ENCODE assay signal across 10 mouse cellular contexts in the genomic region with DNA sequence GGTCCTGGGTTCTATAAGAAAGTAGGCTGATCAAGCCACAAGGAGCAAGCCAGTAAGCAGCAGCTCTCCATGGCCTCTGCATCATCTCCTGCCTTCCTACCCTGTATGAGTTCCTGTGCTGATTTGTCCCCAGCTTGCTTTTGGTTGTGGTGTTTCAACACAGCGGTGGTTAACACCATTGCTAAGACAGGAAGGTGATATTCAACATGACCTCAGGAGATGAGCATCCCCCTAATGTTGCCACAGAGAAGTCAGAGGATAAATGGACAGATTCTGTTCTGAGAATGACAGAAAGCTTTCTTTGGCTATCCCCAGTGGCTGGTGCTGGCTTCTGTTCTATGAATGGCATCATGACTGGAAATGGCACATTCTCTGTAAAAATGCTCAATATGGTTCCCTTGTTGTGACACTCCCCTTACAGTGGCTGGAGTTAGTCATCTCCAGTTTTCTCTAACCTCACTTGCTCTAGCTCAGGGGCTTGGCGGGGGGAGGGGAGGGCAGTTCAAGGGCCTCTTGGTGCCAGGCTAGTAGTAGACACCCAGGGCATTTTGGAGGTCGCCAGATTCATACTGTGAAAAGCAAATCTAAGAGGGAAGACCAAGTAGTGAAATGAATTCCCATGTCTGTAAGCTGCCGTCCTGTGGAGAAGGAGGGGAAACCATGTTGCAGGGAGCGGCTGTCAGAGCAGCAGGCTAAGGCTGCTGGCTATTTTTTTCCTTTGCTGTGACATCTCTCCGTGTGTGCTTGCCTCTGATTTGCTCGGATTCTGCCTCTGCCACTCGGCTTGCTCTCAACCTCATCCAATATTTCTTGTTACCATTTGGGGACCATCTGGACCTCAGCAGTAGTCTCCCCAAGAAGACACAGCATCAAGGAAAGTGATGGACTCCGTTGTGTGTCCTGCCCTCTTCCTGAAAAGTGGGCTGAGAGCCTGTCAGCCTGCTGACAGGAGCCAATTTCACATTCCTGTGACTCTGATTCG.
DNase-seq lines count a peak whose midpoint lies in the region; ATAC-seq and TF ChIP-seq lines count a peak whose summit lies in the region.
"Had no signal": no experiment of that assay in that cellular context is flagged by ENCODE, and none has a peak within 500 bp of the region (broad histone marks: within the 10 kb centered on the region; RNA-seq: fewer than 3 reads in every experiment).

No protein-coding gene starts in this region.

- no peaks in the 10 kb centered on the region for H3K27me3 ChIP-seq in forebrain, embryonic 14.5 days (replicated peaks; ENCODE audit: control insufficient read depth, insufficient read depth, low read length)
- no peaks in the 10 kb centered on the region for H3K27me3 ChIP-seq in forebrain, embryonic 10.5 days (ENCODE audit: poor library complexity, severe bottlenecking)
- H3K27me3 ChIP-seq in liver, postnatal 0 days (ENCODE audit: insufficient read depth, low read length), result no peaks in the 10 kb centered on the region

- no peak for TF ChIP-seq EP300 in liver, postnatal 0 days (IDR thresholded peaks at IDR 0.05; ENCODE audit: low read depth)

- H3K4me1 ChIP-seq in forebrain, embryonic 14.5 days (ENCODE audit: control insufficient read depth, insufficient read depth, low read length), result peaks cover 11% of the 10 kb centered on the region; the same call in 1 of the 2 replicates
- peaks cover 21% of the 10 kb centered on the region; the same call in 1 of the 2 replicates for H3K4me1 ChIP-seq in forebrain, embryonic 10.5 days
- H3K4me1 ChIP-seq in liver, postnatal 0 days (ENCODE audit: insufficient read depth), result no peaks in the 10 kb centered on the region
- H3K4me1 ChIP-seq: embryonic facial prominence, embryonic 15.5 days had no signal

- no peak overlapping the region for H3K4me2 ChIP-seq in forebrain, embryonic 14.5 days (ENCODE audit: low read length)
- H3K4me2 ChIP-seq in liver, postnatal 0 days (ENCODE audit: low read depth, low read length), result no peak overlapping the region
- H3K4me2 ChIP-seq: embryonic facial prominence, embryonic 15.5 days had no signal

- 52% methylated on average over 10 of the region's 10 CpGs for WGBS in forebrain, embryonic 14.5 days
- WGBS in forebrain, embryonic 10.5 days, result 75% methylated on average over 10 of the region's 10 CpGs
- WGBS in liver, postnatal 0 days (ENCODE audit: insufficient replicate concordance), result 66% methylated on average over 10 of the region's 10 CpGs

- DNase-seq in forebrain, embryonic 14.5 days (ENCODE audit: low spot score), result peak; percentile 62
- DNase-seq in forebrain, embryonic 10.5 days (ENCODE audit: extremely low spot score, low spot score), result no peak
- DNase-seq in left cerebral cortex, adult 2 months (ENCODE audit: extremely low spot score in 1 of 2, low spot score in 2 of 2), result no peak
- no peak for DNase-seq in left cerebral cortex, adult 18-20 months (ENCODE audit: low spot score in 2 of 2)
- peak; percentile 65 to 74 for DNase-seq in cerebellum, adult 18-20 months
- DNase-seq in embryo, embryonic 10 days (ENCODE audit: low spot score), result no peak
- no peak for DNase-seq in liver, postnatal 0 days
- DNase-seq: kidney, adult 2 months had no signal

- H3K9me3 ChIP-seq in forebrain, embryonic 14.5 days (replicated peaks; ENCODE audit: control insufficient read depth, low read length), result no peaks in the 10 kb centered on the region
- H3K9me3 ChIP-seq in forebrain, embryonic 10.5 days, result no peaks in the 10 kb centered on the region
- H3K9me3 ChIP-seq in liver, postnatal 0 days (ENCODE audit: low read length), result no peaks in the 10 kb centered on the region
- H3K9me3 ChIP-seq: embryonic facial prominence, embryonic 15.5 days had no signal

- H3K27ac ChIP-seq in forebrain, embryonic 14.5 days (ENCODE audit: low read depth, low read length), result no peak overlapping the region; the same call in 1 of the 2 replicates
- H3K27ac ChIP-seq in forebrain, embryonic 10.5 days, result no peak overlapping the region
- peak overlapping the region; percentile 17; the same call in 1 of the 2 replicates for H3K27ac ChIP-seq in left cerebral cortex, adult 2 months
- H3K27ac ChIP-seq in liver, postnatal 0 days (ENCODE audit: low read depth), result no peak overlapping the region
- H3K27ac ChIP-seq: embryonic facial prominence, embryonic 15.5 days had no signal

- ATAC-seq in forebrain, embryonic 14.5 days, result peak; percentile 67; the same call in 1 of the 2 replicates
- ATAC-seq in megakaryocyte, adult 5-6 weeks (ENCODE audit: poor library complexity, severe bottlenecking), result peak; percentile 27; the same call in 1 of the 2 replicates
- ATAC-seq in liver, postnatal 0 days, result no peak

- H3K9ac ChIP-seq in forebrain, embryonic 14.5 days (ENCODE audit: low read length), result no peak overlapping the region
- H3K9ac ChIP-seq in liver, postnatal 0 days (replicated peaks), result no peak overlapping the region
- H3K9ac ChIP-seq: embryonic facial prominence, embryonic 15.5 days had no signal

- H3K4me3 ChIP-seq in forebrain, embryonic 14.5 days (ENCODE audit: low read depth, low read length), result no peak overlapping the region
- H3K4me3 ChIP-seq in forebrain, embryonic 10.5 days, result no peak overlapping the region
- H3K4me3 ChIP-seq in left cerebral cortex, adult 2 months, result no peak overlapping the region
- no peak overlapping the region for H3K4me3 ChIP-seq in liver, postnatal 0 days (ENCODE audit: low read depth, low read length)
- H3K4me3 ChIP-seq: embryonic facial prominence, embryonic 15.5 days had no signal

- intact Hi-C loops in left cerebral cortex, adult 2 months (cut with DNase I), result no loop called here

- TF ChIP-seq CTCF in left cerebral cortex, adult 2 months (IDR thresholded peaks at IDR 0.05), result no peak; the same call in 1 of the 2 replicates
- TF ChIP-seq CTCF in liver, postnatal 0 days (IDR thresholded peaks at IDR 0.05; ENCODE audit: low read depth), result no peak

- no peaks in the 10 kb centered on the region for H3K36me3 ChIP-seq in forebrain, embryonic 14.5 days (ENCODE audit: control insufficient read depth, insufficient read depth, low read length)
- no peaks in the 10 kb centered on the region for H3K36me3 ChIP-seq in forebrain, embryonic 10.5 days (replicated peaks)
- H3K36me3 ChIP-seq in liver, postnatal 0 days (replicated peaks; ENCODE audit: insufficient read depth, low read length), result no peaks in the 10 kb centered on the region
- H3K36me3 ChIP-seq: embryonic facial prominence, embryonic 15.5 days had no signal

Comparison
In these comparisons a context has a peak if more than half of its experiments do, and no peak if none do; other contexts are left out.
1. DNase-seq: peak in forebrain, embryonic 14.5 days (single experiment) and cerebellum, adult 18-20 months (2 of 2); none in forebrain, embryonic 10.5 days (single experiment), left cerebral cortex, adult 2 months (0 of 2), left cerebral cortex, adult 18-20 months (0 of 2), embryo, embryonic 10 days (single experiment) and liver, postnatal 0 days (single experiment).